Mouse (Mus musculus): ENCODE data around the gene Fbxl14. TPM values are rescaled to one million over a fixed set of nuclear protein-coding genes. Genes with fewer than 3 reads are reported as not detected.

Fbxl14 gene
- polyA plus RNA-seq, 1 experiment from 2014 or later: 3.9 TPM

DNA sequence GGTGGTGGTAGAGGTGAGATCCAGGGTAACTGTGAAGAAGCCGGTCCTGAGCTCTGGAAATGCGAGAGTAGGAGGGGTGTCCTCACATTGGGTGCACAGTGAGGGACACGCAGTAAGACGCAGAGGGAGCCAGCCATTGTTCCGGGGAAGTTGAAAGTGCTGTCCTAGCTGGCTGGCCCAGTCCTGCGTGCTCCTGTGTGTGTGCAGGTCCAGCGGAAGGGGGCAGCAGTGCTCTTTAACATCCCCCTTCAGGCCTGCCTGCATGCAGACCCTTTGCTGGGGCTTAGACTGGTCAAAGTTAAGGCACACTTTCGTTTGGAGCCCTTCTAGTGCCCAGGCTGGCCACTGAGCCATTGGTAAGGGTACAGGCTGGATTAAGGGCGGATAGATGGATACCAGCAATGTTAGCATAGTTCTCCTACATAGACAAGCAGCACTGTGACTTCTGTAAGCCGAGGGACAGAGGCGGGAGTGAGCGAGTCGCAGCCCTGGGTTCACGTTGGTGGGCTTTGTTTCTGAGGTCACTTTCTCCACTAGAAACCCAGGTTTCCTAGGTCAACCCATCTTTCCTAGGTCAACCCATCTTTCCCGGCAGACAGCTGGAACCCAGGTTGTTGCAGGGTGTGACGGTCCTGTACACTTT lies 3.6 kb downstream of the Fbxl14 start:
- no peaks in the 10 kb centered on the region for H3K27me3 ChIP-seq (replicated peaks; ENCODE audit: insufficient read depth, low read length)
- H3K9ac ChIP-seq (replicated peaks; ENCODE audit: low read depth): no peak overlapping the region
- H3K4me3 ChIP-seq (ENCODE audit: low read depth, low read length): no peak overlapping the region; the same call in 1 of the 2 replicates
- no peaks in the 10 kb centered on the region for H3K36me3 ChIP-seq (ENCODE audit: insufficient read depth, low read length)
- peak overlapping the region; percentile 43 for H3K4me2 ChIP-seq (replicated peaks; ENCODE audit: low read depth, low read length)
- 0 out of 2 replicates have a peak, but pooled peaks have one; percentile 6 for ATAC-seq
- WGBS: 40% methylated on average over 16 of the region's 16 CpGs
- H3K27ac ChIP-seq (ENCODE audit: low read length): no peak overlapping the region; the same call in 1 of the 2 replicates
- peaks cover 16% of the 10 kb centered on the region; the same call in 1 of the 2 replicates for H3K4me1 ChIP-seq (ENCODE audit: insufficient read depth, low read depth, low read length)
- TF ChIP-seq EP300 (IDR thresholded peaks at IDR 0.05) (no peak), CTCF (IDR thresholded peaks at IDR 0.05) (peak; percentile 77)
- DNase-seq (ENCODE audit: low spot score): peak; percentile 76
- no peaks in the 10 kb centered on the region for H3K9me3 ChIP-seq (ENCODE audit: low read length)

DNA sequence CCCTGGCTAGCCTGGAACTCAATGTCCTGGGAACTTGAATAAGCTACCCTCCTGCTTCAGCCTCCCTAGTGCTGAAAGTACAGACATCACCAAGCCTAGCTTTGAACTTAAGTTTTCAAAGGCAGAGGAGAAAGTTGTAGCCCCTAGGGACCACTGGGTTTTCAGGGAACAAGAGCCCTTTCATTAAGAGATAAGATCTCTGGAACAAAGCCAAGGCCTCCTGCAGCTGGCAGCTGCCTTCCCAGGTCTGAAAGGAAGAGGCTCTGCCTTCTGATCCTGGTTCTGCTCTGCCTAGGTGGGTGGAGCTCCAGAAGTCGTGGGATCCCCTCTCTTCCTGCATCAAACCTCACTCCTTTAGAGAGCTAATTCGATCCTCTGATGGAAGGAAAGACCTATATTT lies 6.0 kb downstream of the Fbxl14 start:
- no peak for TF ChIP-seq CTCF (IDR thresholded peaks at IDR 0.05)
- no peak for ATAC-seq

GRCm38 (mm10) chr6:119486381-119487084 lies 7.1 kb downstream of the Fbxl14 start:
- H3K4me3 ChIP-seq (ENCODE audit: low read depth, low read length): no peak overlapping the region
- no peaks in the 10 kb centered on the region for H3K9me3 ChIP-seq (ENCODE audit: low read length)
- no peaks in the 10 kb centered on the region for H3K36me3 ChIP-seq (ENCODE audit: insufficient read depth, low read length)
- TF ChIP-seq CTCF (IDR thresholded peaks at IDR 0.05) (no peak), EP300 (IDR thresholded peaks at IDR 0.05) (no peak)
- H3K4me1 ChIP-seq (ENCODE audit: insufficient read depth, low read depth, low read length): peaks cover 9% of the 10 kb centered on the region; the same call in 1 of the 2 replicates
- no peak overlapping the region for H3K27ac ChIP-seq (ENCODE audit: low read length)
- no peaks in the 10 kb centered on the region for H3K27me3 ChIP-seq (replicated peaks; ENCODE audit: insufficient read depth, low read length)
- WGBS: 81% methylated on average over 12 of the region's 12 CpGs
- ATAC-seq: no peak
- no peak overlapping the region for H3K9ac ChIP-seq (replicated peaks; ENCODE audit: low read depth)
- H3K4me2 ChIP-seq (replicated peaks; ENCODE audit: low read depth, low read length): no peak overlapping the region
- DNase-seq (ENCODE audit: low spot score): no peak

More for the DNA sequence above, 6.0 kb downstream of the Fbxl14 start:
- Histone ChIP-seq H3K27ac (ENCODE audit: low read length) (no peak overlapping the region), H3K9me3 (ENCODE audit: low read length) (no peaks in the 10 kb centered on the region), H3K4me1 (ENCODE audit: insufficient read depth, low read depth, low read length) (peaks cover 13% of the 10 kb centered on the region; the same call in 1 of the 2 replicates), H3K4me2 (replicated peaks; ENCODE audit: low read depth, low read length) (no peak overlapping the region), H3K4me3 (ENCODE audit: low read depth, low read length) (no peak overlapping the region), H3K36me3 (ENCODE audit: insufficient read depth, low read length) (no peaks in the 10 kb centered on the region), H3K9ac (replicated peaks; ENCODE audit: low read depth) (no peak overlapping the region), H3K27me3 (replicated peaks; ENCODE audit: insufficient read depth, low read length) (no peaks in the 10 kb centered on the region)
- peak; percentile 19 for DNase-seq (ENCODE audit: low spot score)
- 5% methylated on average over 2 of the region's 2 CpGs for WGBS

DNA sequence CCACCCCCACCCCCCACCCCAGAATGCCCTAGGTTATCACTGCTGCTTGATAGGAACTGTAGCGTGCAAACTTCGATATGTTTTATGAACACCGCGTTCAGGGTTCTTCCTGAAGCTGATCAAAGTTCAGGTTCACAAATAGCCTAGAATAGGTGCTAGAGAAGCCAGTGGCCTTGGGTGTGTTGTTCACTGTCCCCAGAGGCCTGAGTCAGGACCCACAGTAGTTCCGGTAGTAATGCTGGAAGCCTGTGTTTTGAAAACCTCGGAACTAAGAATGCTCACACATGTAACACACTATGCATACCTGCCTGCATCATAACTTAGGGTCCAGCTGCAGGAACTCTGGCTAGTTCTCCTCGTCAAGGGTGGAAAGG lies 7.6 kb downstream of the Fbxl14 start:
- Histone ChIP-seq H3K9me3 (ENCODE audit: low read length) (no peaks in the 10 kb centered on the region), H3K4me3 (ENCODE audit: low read depth, low read length) (no peak overlapping the region), H3K27ac (ENCODE audit: low read length) (no peak overlapping the region), H3K4me2 (replicated peaks; ENCODE audit: low read depth, low read length) (no peak overlapping the region), H3K9ac (replicated peaks; ENCODE audit: low read depth) (no peak overlapping the region), H3K27me3 (replicated peaks; ENCODE audit: insufficient read depth, low read length) (no peaks in the 10 kb centered on the region), H3K36me3 (ENCODE audit: insufficient read depth, low read length) (no peaks in the 10 kb centered on the region), H3K4me1 (ENCODE audit: insufficient read depth, low read depth, low read length) (peaks cover 9% of the 10 kb centered on the region; the same call in 1 of the 2 replicates)
- no peak for TF ChIP-seq EP300 (IDR thresholded peaks at IDR 0.05)
- no peak for TF ChIP-seq CTCF (IDR thresholded peaks at IDR 0.05)
- ATAC-seq: no peak
- no peak for DNase-seq (ENCODE audit: low spot score)
- 91% methylated on average over 7 of the region's 7 CpGs for WGBS

GRCm38 (mm10) chr6:119487619-119488018 lies 8.2 kb downstream of the Fbxl14 start:
- H3K9me3 ChIP-seq (ENCODE audit: low read length): no peaks in the 10 kb centered on the region
- DNase-seq (ENCODE audit: low spot score): peak; percentile 31
- ATAC-seq: no peak
- H3K27ac ChIP-seq (ENCODE audit: low read length): no peak overlapping the region
- TF ChIP-seq CTCF (IDR thresholded peaks at IDR 0.05) (no peak), EP300 (IDR thresholded peaks at IDR 0.05) (0 out of 2 replicates have a peak, but pooled peaks have one; percentile 16)
- H3K4me2 ChIP-seq (replicated peaks; ENCODE audit: low read depth, low read length): no peak overlapping the region
- peaks cover 8% of the 10 kb centered on the region; the same call in 1 of the 2 replicates for H3K4me1 ChIP-seq (ENCODE audit: insufficient read depth, low read depth, low read length)
- no peak overlapping the region for H3K9ac ChIP-seq (replicated peaks; ENCODE audit: low read depth)
- no peaks in the 10 kb centered on the region for H3K27me3 ChIP-seq (replicated peaks; ENCODE audit: insufficient read depth, low read length)
- WGBS: 84% methylated on average over 9 of the region's 9 CpGs
- no peak overlapping the region for H3K4me3 ChIP-seq (ENCODE audit: low read depth, low read length)
- no peaks in the 10 kb centered on the region for H3K36me3 ChIP-seq (ENCODE audit: insufficient read depth, low read length)

DNA sequence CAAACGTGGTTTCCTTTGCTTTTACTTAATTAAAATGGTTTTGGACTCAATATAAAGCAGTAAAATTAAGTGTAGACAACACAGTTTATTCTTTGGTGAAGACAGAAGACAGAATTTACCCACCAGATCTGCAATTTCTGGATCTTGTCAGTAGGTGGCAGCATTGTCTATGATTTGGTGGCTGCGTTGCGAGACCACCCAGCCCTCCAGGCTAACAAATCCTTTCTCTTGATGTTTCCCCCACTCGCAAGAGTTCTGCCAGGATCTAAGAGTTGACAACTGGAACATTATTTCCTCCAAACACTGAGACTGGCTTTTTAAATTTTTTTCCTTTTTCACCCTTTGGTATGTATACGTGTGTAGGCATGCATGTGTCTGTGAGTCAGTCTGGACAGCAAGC lies 10.3 kb downstream of the Fbxl14 start:
- Histone ChIP-seq H3K27me3 (replicated peaks; ENCODE audit: insufficient read depth, low read length) (no peaks in the 10 kb centered on the region), H3K36me3 (ENCODE audit: insufficient read depth, low read length) (no peaks in the 10 kb centered on the region), H3K9me3 (ENCODE audit: low read length) (no peaks in the 10 kb centered on the region), H3K4me2 (replicated peaks; ENCODE audit: low read depth, low read length) (peak overlapping the region; percentile 30; the same call in 1 of the 2 replicates), H3K4me3 (ENCODE audit: low read depth, low read length) (no peak overlapping the region; the same call in 1 of the 2 replicates), H3K4me1 (ENCODE audit: insufficient read depth, low read depth, low read length) (no peaks in the 10 kb centered on the region), H3K27ac (ENCODE audit: low read length) (no peak overlapping the region), H3K9ac (replicated peaks; ENCODE audit: low read depth) (no peak overlapping the region)
- WGBS: 4% methylated on average over 5 of the region's 5 CpGs
- TF ChIP-seq CTCF (IDR thresholded peaks at IDR 0.05) (peak; percentile 81), EP300 (IDR thresholded peaks at IDR 0.05) (no peak)
- DNase-seq (ENCODE audit: low spot score): peak; percentile 71
- ATAC-seq: peak; percentile 37; the same call in 1 of the 2 replicates

Measured in lung, postnatal 0 days (tissue).